ENCODE assay signal across 8 mouse cellular contexts in genomic region chr1:180763828-180764227, GRCm38 (mm10). TPM values are rescaled to one million over a fixed set of nuclear protein-coding genes. Genes with fewer than 3 reads are reported as not detected.
DNase-seq lines count a peak whose midpoint lies in the region; ATAC-seq and TF ChIP-seq lines count a peak whose summit lies in the region.

No protein-coding gene starts in this region.

- peaks cover 3% of the 10 kb centered on the region; the same call in 1 of the 2 replicates for H3K79me2 ChIP-seq in MEL (ENCODE audit: control insufficient read depth, insufficient read depth, low read length, poor library complexity)

- H3K27me3 ChIP-seq in MEL (ENCODE audit: control insufficient read depth in 1 of 2, insufficient read depth in 2 of 2, low read length in 2 of 2): no peaks in the 10 kb centered on the region
- H3K27me3 ChIP-seq in cerebellum, adult 2 months (ENCODE audit: control insufficient read depth, insufficient read depth, low read length): no peaks in the 10 kb centered on the region
- peaks cover 8% of the 10 kb centered on the region for H3K27me3 ChIP-seq in hindbrain, embryonic 10.5 days (ENCODE audit: insufficient read depth, poor library complexity, severe bottlenecking)
- no peaks in the 10 kb centered on the region for H3K27me3 ChIP-seq in lung, embryonic 16.5 days (ENCODE audit: control insufficient read depth, insufficient read depth, low read depth, low read length)

- peak overlapping the region; percentile 72 for H3K4me2 ChIP-seq in lung, embryonic 16.5 days (ENCODE audit: low read depth, low read length)

- peak; percentile 90 for DNase-seq in MEL (ENCODE audit: low read depth, low spot score)
- peak; percentile 84 to 88 for DNase-seq in cerebellum, adult 2 months
- DNase-seq in forelimb bud, embryonic 11.5 days (ENCODE audit: low read depth, low spot score): peak; percentile 86
- peak; percentile 85 for DNase-seq in hindbrain, embryonic 10.5 days (ENCODE audit: low spot score)
- DNase-seq in layer of hippocampus, adult 9-11 months: peak; percentile 82
- peak; percentile 48 for DNase-seq in ovary, postnatal 10 days (ENCODE audit: low spot score)
- peak; percentile 85 for DNase-seq in thymus, postnatal 0 days (ENCODE audit: low spot score)

- TF ChIP-seq RAD21 in MEL (IDR thresholded peaks at IDR 0.05; ENCODE audit: low read depth, low read length): peak; percentile 94

- ATAC-seq in lung, embryonic 16.5 days (ENCODE audit: low read depth): peak; percentile 81

- TF ChIP-seq EP300 in MEL (IDR thresholded peaks at IDR 0.05; ENCODE audit: low read depth in 1 of 2, low read length in 2 of 2): no peak

- 0 out of 4 replicates have a peak overlapping the region, but pooled peaks of 1 of the 2 experiments have one; percentile 2 for H3K4me3 ChIP-seq in MEL (ENCODE audit: control insufficient read depth in 1 of 2, insufficient read depth in 1 of 2, low read depth in 2 of 2, low read length in 2 of 2)
- peak overlapping the region; percentile 69 for H3K4me3 ChIP-seq in cerebellum, adult 2 months (replicated peaks; ENCODE audit: insufficient read depth, low read depth, low read length)
- peak overlapping the region; percentile 57 for H3K4me3 ChIP-seq in hindbrain, embryonic 10.5 days
- peak overlapping the region; percentile 38 for H3K4me3 ChIP-seq in lung, embryonic 16.5 days (ENCODE audit: low read length)

- no peaks in the 10 kb centered on the region for H3K9me3 ChIP-seq in MEL (replicated peaks; ENCODE audit: insufficient read depth, low read length)
- no peaks in the 10 kb centered on the region for H3K9me3 ChIP-seq in hindbrain, embryonic 10.5 days
- no peaks in the 10 kb centered on the region for H3K9me3 ChIP-seq in lung, embryonic 16.5 days (ENCODE audit: control insufficient read depth, low read length)

- H3K4me1 ChIP-seq in MEL (ENCODE audit: control insufficient read depth in 1 of 2, insufficient read depth in 2 of 2, low read length in 2 of 2): peaks cover 3 to 14% of the 10 kb centered on the region in 2 experiments; a peak in 3 of 4 replicates
- peaks cover 13% of the 10 kb centered on the region for H3K4me1 ChIP-seq in cerebellum, adult 2 months (ENCODE audit: control insufficient read depth, insufficient read depth, low read length)
- H3K4me1 ChIP-seq in hindbrain, embryonic 10.5 days (replicated peaks): peaks cover 29% of the 10 kb centered on the region
- peaks cover 9% of the 10 kb centered on the region for H3K4me1 ChIP-seq in lung, embryonic 16.5 days (replicated peaks; ENCODE audit: control insufficient read depth, insufficient read depth, low read length)

- WGBS in cerebellum, adult 2 months: 0% methylated on average over 11 of the region's 11 CpGs
- 0% methylated on average over 11 of the region's 11 CpGs for WGBS in hindbrain, embryonic 10.5 days
- WGBS in lung, embryonic 16.5 days: under 1% methylated on average over 11 of the region's 11 CpGs

- H3K36me3 ChIP-seq in MEL (ENCODE audit: control insufficient read depth in 1 of 2, insufficient read depth in 2 of 2, low read length in 2 of 2): no peaks in the 10 kb centered on the region; a peak in 1 of 4 replicates
- no peaks in the 10 kb centered on the region for H3K36me3 ChIP-seq in hindbrain, embryonic 10.5 days
- H3K36me3 ChIP-seq in lung, embryonic 16.5 days (ENCODE audit: control insufficient read depth, insufficient read depth, low read length): no peaks in the 10 kb centered on the region

- H3K9ac ChIP-seq in MEL (ENCODE audit: control insufficient read depth, low read depth, low read length, poor library complexity, severe bottlenecking): peak overlapping the region; percentile 24
- H3K9ac ChIP-seq in lung, embryonic 16.5 days (ENCODE audit: low read length): peak overlapping the region; percentile 22; the same call in 1 of the 2 replicates

- TF ChIP-seq POLR2A in MEL (IDR thresholded peaks at IDR 0.05; ENCODE audit: control insufficient read depth in 1 of 2, insufficient read depth in 1 of 2, low read depth in 1 of 2, low read length in 2 of 2, poor library complexity in 1 of 2): no peak
- peak; percentile 30; the same call in 1 of the 2 replicates for TF ChIP-seq POLR2A in cerebellum, adult 2 months (IDR thresholded peaks at IDR 0.05; ENCODE audit: borderline replicate concordance, insufficient read depth, low read length)

- H3K27ac ChIP-seq in MEL (ENCODE audit: control insufficient read depth, low read depth, low read length): no peak overlapping the region
- H3K27ac ChIP-seq in cerebellum, adult 2 months (ENCODE audit: insufficient read depth, low read length): no peak overlapping the region
- peak overlapping the region; percentile 76 for H3K27ac ChIP-seq in hindbrain, embryonic 10.5 days
- H3K27ac ChIP-seq in lung, embryonic 16.5 days (ENCODE audit: low read length): no peak overlapping the region

- TF ChIP-seq CTCF in MEL (IDR thresholded peaks at IDR 0.05 in 2 of 3, conservative IDR thresholded peaks at IDR 0.05 in 1 of 3; ENCODE audit: control insufficient read depth in 1 of 3, insufficient read depth in 1 of 3, low read depth in 2 of 3, low read length in 3 of 3, poor library complexity in 1 of 3, severe bottlenecking in 1 of 3): peak; percentile 85 to 97 (median 93)
- peak; percentile 91 for TF ChIP-seq CTCF in cerebellum, adult 2 months (IDR thresholded peaks at IDR 0.05; ENCODE audit: borderline replicate concordance, insufficient read depth, low read depth, low read length)

TF ChIP-seq in MEL, 35 proteins besides CTCF, POLR2A, EP300 and RAD21:
- TF ChIP-seq E2F4 (IDR thresholded peaks at IDR 0.05; ENCODE audit: borderline replicate concordance, low read depth, low read length): no peak
- no peak for TF ChIP-seq POLR2AphosphoS2 (IDR thresholded peaks at IDR 0.05; ENCODE audit: low read length)
- peak; percentile 89 for TF ChIP-seq ZC3H11A (IDR thresholded peaks at IDR 0.05; ENCODE audit: low read depth, low read length)
- no peak for TF ChIP-seq ELF1 (IDR thresholded peaks at IDR 0.05; ENCODE audit: low read depth, low read length)
- TF ChIP-seq MYC (IDR thresholded peaks at IDR 0.05; ENCODE audit: low read depth, low read length): 0 out of 2 replicates have a peak, but pooled peaks have one; percentile 36
- peak; percentile 51; the same call in 1 of the 2 replicates for TF ChIP-seq SIN3A (IDR thresholded peaks at IDR 0.05; ENCODE audit: low read length)
- TF ChIP-seq USF2 (IDR thresholded peaks at IDR 0.05; ENCODE audit: borderline replicate concordance in 1 of 2, insufficient read depth in 1 of 2, low read depth in 1 of 2, low read length in 2 of 2): no peak
- peak; percentile 39; the same call in 1 of the 2 replicates for TF ChIP-seq TBP (IDR thresholded peaks at IDR 0.05; ENCODE audit: low read depth, low read length)
- no peak for TF ChIP-seq ZNF384 (IDR thresholded peaks at IDR 0.05; ENCODE audit: low read depth, low read length)
- peak; percentile 92 for TF ChIP-seq SMC3 (IDR thresholded peaks at IDR 0.05; ENCODE audit: low read depth, low read length)
- no peak for TF ChIP-seq ZMIZ1 (IDR thresholded peaks at IDR 0.05; ENCODE audit: low read depth, low read length)

RNA-seq across cellular contexts. Expression of gene Acbd3, which starts 38.0 kb away (rescaled TPM):
- total RNA-seq in MEL (2012; rRNA removed): 17.4 and 17.8 TPM in 2 replicates
- 10 to 100 TPM in 1 of 2 experiments, not detected in 1; 23.2 TPM for polyA plus RNA-seq in MEL (2012; ENCODE audit: insufficient read depth in 1 of 2, insufficient read length in 2 of 2, low read depth in 1 of 2, low replicate concordance in 2 of 2, missing spikeins in 1 of 2)
- 27.2 and 28.1 TPM in 2 replicates for polyA plus RNA-seq in cerebellum, adult 2 months (2012; rRNA removed)
- 15.1 and 16.5 TPM in 2 replicates for polyA plus RNA-seq in hindbrain, embryonic 10.5 days (2016; fragmentation: Nextera tagmentation; extraction: Ambion mirVana)
- 20.7 and 21.2 TPM in 2 replicates for polyA plus RNA-seq in lung, embryonic 16.5 days (2015; fragmentation: Nextera tagmentation; extraction: Ambion mirVana)
- polyA plus RNA-seq in thymus, postnatal 0 days (2015; fragmentation: Nextera tagmentation; extraction: Ambion mirVana): 15.2 and 19.5 TPM in 2 replicates

RNA-seq across cellular contexts. Expression of gene H3f3a, which starts 49.9 kb away (rescaled TPM):
- total RNA-seq in MEL (2012; rRNA removed): 573 and 574 TPM in 2 replicates
- polyA plus RNA-seq in MEL (2012; ENCODE audit: insufficient read depth in 1 of 2, insufficient read length in 2 of 2, low read depth in 1 of 2, low replicate concordance in 2 of 2, missing spikeins in 1 of 2): 100 to 1,000 TPM; 265 to 903 TPM
- 463 and 518 TPM in 2 replicates for polyA plus RNA-seq in cerebellum, adult 2 months (2012; rRNA removed)
- 2,706 and 3,181 TPM in 2 replicates for polyA plus RNA-seq in hindbrain, embryonic 10.5 days (2016; fragmentation: Nextera tagmentation; extraction: Ambion mirVana)
- polyA plus RNA-seq in lung, embryonic 16.5 days (2015; fragmentation: Nextera tagmentation; extraction: Ambion mirVana): 2,527 and 2,659 TPM in 2 replicates
- 2,900 and 2,949 TPM in 2 replicates for polyA plus RNA-seq in thymus, postnatal 0 days (2015; fragmentation: Nextera tagmentation; extraction: Ambion mirVana)
